Mouse (Mus musculus) right cerebral cortex, postnatal 36 days (tissue): ENCODE results near the gene Rgs6.
A peak's percentile ranks its signal among the peaks of the same experiment; 100 is the strongest.

Experiments used
- DNase-seq, 2 experiments: peaks; one replicate each; pipeline ENCODE4 v3.0.0; 2022; ENCODE audit warnings: low spot score in 2 of 2, mixed read lengths in 1 of 2

Gene Rgs6

DNA sequence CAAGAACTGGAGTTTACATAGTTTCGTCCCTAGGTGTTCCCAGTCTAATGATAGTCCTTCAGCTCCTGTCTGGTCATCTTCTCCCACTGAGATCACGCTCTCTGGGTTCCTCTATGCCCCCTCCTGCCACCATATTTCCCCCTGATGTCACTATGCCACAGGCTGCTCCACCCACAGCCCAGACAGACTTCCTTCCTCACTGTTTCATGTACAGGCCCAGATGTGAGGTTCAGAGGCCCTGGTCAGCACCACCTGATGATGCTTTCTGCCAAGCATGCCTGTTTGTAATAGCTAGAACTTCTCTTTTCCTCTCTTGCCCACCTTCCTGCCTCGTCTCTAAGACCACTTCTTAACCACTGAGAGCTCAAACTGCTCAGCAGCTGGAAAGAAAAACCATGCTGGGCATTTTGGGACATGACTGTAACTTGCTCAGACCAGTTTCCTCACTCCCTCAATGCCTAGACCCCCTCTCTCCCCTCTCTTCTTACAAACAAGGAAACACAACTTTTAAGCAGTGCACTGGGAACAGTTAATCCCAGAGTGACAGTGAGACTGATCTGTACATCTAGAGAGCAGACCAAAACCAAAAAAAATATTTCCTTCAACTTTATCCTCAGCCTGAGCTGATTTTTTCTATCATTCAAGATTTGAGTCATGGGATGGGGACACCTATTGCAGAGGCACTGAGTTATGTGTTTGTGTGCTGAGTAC, 446.9 kb downstream of the Rgs6 start:
- no peak for DNase-seq

DNA sequence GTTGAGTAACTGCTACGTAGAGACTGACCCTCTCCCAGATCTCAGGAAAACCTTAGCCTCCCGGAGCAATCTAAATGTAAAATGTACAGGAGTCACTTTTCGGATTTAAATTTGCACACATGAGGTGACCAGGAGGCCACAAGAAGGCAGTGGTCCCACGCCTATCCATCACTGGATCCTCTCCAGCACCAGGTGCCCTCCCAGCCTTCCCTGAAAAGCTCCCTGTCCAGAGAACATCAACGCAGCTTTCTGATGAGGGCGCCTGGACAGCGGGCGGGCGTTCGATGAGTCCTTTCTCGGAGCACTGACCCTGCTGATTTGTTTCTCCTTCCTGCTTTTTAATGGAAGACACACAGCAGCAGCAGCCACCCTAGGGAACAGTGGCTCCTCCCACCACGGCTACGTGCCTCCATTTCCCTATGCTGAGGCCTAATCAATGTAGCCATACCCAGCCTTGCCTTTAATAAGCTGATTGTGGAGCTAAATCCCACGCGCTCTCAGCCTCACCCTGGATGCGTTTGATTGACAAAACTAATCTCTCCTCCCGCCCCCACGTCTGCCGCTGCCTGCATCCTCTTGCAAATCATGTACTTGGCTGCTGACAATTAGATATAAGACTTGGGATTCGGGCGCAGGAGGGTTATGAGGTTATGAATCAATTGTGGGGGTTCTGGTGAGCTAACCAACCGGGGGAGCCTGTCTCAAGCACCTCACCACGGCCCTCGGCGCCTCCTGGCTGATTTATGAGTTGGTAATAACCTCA, 449.9 kb downstream of the Rgs6 start:
- peak; percentile 54 to 70 for DNase-seq

DNA sequence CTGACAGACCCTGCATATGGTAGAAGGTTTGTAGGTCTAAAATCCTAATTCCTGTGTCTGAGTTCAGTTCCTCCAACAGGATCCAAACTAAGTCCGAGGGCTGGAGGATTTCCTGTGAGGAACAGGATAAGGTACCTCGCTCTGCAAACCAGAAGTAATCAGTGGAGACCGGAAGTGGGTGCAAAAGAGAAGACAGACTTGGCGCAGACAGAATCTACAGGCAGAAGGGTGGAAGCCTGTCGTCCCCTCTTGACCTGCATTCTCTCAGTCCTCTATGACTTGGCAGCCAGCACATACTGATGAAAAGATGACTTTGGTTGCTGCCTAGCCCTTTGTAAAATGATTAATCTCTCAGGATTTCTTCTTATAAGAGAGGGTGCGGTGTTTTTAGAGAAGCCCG, 450.7 kb downstream of the Rgs6 start:
- no peak for DNase-seq

DNA sequence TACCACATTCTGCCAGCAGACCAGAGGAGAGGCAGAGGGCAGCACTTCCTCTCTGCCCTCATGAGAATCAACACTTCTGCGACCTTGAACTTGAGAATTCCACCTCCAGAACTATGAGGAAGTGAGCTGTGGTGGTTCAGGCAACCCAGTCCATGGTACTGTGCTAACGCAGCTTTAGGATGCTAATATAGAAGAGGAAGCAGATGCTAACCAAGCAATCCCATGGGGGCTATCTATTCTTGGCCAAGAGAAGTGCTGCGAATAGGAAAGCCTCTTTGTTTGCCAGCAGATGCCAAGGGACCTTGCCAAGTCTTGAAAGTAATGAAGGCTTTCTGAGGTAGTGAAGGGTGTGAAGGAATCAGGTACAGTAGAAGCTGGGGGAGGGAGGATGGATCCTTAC, 451.8 kb downstream of the Rgs6 start:
- no peak for DNase-seq

DNA sequence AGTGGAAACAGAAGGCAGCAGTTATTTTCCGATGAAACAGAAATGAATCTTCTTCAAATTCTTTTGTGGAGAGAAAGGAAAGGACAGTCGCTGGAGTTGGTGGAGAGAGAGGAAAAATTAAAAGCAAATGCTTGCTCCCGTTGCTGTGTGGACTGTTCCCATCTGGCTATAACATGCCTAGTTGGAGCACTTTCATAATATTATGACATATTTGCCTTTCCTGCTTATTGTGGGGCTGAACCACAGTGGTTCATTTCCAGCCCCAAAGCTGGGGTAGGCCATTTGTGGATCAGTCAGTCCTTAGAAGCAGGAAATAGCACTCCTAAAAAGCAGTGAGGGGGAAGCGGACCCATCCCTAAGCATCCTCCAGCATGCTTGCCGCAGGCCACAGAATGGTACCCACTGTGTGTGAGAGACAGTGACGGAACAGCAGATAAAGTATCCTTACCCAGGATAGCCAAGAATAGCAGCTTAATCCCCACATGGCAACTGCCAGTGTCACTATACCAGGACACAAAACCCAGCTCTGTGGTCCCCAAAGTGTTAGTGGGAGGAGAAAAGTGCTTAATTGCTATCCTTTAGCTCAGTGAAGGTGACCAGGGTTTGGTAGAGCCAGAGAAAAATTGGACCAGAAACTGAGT, 456.0 kb downstream of the Rgs6 start:
- no peak for DNase-seq

DNA sequence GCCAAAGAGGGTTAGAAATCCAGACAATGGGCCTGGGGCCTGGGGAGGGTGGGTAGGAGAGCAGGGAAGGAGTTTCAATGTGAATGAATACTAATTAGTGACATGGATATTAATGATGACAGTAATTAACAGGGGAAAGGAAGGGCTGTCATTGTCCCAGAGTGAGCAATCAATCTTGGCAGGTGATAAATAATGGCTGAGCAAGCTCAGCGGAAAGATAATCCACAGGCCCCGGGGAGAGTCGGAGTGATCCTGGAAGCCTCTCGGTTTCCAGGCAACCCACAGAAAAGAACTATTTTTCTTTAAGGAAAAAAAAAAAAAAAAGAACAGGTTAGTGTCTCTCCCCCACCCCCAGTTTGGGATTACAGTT, 456.5 kb downstream of the Rgs6 start:
- DNase-seq = no peak

DNA sequence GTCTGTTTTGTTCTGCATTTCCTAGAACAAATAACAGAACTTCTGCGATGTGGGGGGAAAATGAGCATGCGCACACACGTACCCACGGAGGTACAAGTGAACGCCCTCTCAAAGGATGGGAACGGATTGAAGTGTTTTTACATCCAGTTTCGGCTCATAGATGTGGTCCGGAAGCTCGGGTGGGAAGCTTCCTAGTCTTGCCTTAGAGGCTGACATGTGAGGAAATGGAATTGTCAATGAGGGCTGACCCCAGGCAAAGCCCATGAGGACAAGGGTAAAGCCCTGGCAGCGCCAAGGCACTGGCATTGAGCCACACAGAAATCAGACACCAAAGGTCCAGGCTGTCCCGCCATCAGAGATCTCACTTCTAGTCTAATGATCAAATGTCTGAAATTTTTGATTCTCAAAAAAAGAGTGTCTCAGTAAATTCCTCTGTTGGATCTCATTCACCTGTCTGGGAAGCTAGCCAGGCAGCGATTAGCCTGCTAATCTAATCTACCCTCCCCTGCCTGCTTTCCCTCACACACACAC, 457.0 kb downstream of the Rgs6 start:
- peak in 1 of 2 experiments; percentile 30 for DNase-seq

DNA sequence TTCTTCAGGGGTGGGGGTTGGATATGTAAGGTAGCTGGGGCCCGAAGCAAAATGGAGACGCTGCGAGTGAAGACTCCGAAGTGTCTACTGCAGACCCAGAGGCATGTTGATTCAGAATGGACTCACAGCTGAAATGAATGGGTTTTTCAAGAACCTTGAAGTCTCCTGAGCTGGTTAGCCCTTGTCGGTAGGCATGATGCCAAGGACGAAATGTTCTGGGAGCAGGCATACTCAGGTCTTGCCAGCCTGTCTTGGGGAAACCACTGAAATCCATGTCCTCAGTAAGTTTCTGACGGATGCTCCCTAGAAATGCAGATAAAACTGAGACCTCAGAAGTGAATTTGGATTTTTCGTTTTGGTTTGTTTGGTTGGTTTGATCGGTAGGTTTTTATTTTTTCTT, 458.6 kb downstream of the Rgs6 start:
- DNase-seq = no peak

DNA sequence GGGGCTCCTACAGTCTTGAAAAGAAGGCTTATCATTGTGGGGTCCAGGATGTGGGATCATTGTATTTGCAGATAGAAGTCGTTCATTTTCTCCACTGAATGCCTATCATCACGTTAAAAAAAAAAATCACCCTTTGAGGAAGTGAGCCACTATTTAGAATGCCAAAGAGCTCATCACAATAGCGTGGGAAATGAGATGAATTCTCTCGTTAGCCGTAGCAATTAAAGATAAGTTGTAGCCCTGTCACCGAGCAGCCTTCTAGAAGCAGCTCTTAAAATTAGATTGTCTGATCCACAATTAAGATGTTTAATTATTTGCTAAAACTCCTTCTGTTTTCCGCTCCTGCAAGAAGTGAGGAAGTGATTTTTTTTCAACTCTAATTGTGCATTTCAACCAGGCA, 459.6 kb downstream of the Rgs6 start:
- no peak for DNase-seq

DNA sequence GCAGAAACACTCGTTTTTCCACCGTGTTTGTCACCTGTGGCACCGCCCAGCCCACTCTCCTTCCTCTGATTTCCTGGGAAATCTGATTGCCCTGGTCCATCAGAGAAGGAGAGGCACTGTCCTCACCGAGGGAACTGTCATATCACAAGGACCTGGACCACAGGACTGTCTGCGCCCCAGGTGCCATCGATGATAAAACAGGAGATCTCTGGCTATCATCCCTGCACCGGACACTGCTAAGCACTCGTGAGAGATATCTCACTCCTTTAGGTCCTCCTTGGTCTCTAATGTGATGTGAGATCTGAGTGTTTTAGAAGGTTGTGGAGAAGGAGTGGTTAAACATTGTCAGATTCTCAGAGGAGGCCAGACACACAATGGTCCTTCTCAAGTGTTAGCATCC, 462.4 kb downstream of the Rgs6 start:
- DNase-seq = no peak

DNA sequence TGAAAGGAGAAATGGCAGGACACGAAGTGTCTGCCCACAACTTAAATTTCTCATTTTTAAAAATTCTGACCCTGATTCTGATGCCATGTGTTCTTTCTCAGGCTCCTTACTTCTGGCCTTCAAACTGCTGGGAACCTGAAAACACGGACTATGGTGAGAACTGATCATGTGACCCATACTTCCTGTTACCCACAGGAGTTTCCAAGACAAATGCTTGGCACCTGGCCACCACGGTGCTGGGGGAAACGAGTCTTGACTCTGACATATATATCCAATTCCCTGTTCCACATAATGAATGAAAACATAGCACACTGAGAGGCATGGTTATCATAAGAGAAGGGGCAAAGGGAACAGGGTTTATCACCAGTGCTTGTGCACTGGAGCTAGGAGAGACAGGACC, 464.3 kb downstream of the Rgs6 start:
- no peak for DNase-seq

DNA sequence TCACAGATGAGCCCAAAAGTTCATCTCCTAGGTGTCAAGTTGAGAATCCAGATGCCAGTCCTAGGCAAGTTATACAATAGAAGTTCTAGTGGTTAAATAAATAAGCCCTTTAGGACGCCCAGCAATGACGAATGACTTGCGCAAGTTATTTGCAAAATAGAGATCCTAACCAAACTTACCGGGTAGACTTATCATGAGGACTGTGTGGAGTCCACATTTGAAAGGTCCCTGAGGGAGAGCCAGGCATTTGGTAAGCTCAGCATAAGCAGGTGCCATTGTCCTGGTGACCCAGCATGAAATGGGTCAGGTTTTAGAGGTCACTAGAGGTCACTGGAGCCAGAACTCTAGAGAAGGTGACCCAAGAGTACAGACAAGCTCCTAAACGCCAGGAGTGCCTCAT, 467.6 kb downstream of the Rgs6 start:
- DNase-seq = no peak

DNA sequence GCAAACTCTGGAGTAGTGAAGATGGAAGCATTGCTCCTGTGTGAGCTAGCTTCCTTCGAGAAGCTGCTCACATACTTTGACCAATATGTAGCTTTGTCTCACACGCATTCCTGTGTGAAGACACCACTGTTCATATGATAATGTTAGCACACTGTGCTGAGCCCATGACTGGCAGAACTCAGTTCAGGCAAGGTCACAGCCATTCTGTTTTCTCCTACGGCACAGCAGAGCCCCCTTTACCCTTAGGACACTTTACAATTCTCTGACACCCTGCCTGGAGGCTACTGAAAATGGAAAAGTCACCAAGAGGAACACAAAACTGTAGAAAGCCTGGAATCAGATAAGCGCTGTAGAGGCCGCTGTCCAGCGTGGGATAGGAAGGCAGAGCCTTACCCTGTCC, 478.3 kb downstream of the Rgs6 start:
- no peak for DNase-seq

DNA sequence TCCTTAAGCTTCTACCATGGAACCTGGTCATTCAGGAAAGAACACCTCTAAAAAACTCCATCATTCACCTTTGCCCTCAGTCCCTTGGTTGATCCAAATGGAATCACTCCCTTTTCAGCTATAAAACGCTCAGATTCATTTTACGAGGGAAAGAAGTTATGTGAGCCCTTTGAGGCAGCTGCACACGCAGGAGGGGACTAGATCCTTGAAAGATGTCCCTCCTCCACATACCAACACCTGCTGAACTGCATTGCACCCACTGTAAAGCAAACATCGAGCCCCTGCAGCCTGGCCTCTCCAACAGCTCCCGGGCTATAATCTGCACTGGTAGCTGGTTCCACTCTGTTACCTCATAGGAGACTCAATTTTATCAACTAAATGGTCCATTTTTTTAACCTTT, 482.8 kb downstream of the Rgs6 start:
- DNase-seq = no peak

DNA sequence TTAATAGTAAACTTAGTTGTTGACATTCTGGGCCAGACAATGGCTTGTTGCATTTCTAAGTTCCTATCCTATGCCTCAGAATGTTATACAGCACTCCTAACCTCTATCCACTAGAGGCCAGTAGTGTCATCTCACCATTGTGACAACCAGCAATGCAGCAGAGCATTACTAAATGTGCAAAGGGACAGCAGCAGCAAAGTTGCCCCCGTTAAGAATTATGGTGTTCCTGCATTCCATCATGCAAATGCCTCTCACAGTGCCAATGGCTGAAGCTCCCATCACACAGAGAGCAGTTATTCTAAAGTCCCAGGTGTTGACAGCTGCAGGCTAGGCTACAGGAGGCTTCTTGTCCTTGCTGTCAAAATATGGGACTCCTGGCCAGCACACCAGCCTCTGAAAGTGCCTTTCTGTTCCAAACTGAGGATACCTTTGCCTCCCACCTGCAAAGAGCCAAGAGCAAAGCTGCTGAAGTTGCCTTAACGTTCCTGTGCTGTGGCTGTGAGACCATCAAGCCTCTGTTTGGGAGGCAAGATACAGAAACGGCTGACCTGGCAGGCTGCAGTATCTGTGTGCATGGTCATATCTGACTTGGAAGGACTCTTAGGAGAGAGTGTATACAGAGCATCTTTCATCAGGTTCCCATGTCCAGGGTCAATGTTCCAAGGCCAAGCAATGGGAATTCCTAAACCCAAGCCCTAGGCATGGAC, 484.2 kb downstream of the Rgs6 start:
- DNase-seq = no peak

DNA sequence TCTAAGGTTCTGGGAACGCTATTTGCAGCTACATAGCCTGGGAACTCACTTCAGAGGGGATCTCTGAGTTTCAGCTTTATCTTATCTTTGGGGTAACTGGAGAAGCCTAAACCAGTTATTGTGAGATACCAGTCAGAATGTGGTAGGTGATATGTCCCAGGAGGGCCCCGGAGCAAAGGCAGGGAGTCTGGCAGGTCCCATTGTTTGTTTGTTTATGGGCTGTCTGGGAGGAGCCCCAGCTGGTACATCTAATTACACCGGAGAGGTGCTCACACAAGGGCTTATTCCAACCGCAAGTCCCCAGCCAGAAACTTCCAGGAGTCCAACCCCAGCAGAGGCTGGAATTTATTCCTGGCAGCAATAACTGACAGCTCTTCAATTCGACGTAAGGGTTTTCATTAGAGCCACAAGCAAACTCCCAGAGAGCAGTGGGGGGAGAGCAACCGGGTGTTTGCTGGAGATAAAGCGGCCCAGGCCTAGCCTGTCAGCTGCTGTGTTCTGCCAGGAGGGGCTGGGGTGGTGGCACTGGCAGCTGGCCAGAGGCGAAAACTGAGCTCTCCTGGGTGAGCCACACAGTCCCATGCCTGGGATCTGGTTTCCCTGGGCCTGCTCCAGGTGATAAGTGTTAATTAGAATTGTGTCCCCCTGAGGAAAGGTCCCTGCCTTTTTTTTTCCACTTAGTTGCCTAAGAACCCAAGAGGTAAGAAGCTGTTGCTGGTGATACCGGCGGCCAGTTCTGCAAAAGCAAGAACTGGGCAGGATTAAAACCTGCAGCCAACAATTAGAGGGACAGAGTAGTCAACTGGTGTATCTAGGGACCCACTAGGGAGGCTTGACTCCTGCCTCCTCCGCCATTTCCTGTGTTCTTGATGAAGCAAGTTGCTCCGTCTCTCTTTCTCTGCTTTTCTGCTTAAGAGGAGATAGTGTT, 485.1 kb downstream of the Rgs6 start:
- DNase-seq = no peak

DNA sequence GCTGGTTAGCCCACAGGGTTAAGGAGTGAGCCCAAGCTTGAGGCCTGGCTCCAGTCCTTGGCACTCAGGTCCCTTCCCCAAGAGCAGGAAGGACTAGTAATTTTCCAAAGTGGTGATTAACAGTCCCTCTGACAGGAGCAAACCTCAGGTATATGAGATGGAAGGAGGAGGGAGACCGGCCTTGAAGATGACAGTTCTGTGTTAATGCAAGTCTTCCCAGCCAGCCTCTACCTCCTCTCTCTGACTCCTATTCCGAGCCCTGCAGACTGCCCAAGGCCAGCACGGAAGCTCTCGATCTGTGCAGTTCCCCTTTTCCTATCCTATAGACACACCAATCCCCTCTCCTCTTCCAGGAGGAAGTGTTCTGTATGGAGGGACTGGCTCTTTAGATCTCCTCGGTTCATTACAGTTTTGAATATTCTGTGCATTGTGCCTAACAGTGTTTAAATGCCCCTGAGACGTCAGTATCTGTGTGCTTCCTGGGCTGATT, 485.8 kb downstream of the Rgs6 start:
- DNase-seq = no peak

DNA sequence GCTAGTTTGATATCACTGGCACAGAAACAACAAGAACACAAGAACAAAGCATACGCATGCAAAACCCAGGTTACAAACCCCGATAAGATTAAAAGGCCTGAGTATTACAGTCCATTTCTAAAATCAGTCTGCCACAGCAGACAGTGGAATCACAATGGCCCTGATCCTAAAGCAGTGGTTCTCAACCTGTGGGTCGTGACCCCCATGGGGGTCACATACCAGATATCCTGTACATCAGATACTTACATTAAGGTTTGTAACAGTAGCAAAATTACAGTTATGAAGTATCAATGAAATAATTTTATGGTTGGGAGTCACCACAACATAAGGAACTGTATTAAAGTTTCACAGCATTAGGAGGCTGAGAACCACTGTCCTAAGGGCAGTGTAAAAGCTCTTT, 488.1 kb downstream of the Rgs6 start:
- DNase-seq = no peak

DNA sequence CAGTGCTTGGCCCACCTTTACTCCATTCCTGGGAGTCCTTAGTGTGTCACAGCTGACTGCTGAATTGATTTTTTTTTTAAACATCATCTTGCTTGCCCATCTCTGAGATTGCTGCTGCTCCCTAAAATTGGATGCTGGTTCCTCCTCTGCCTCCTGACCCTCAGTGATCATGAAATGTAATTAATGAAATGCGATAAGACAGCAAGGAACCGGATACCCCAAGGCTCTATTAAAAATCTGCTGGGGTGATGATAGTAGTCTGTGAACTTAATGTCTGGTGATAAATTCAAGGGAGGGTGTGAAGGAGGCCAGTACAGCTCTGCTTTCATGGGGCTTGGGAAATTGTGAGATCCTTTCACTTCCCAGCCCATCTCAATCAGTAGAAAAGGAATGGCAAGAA, 489.4 kb downstream of the Rgs6 start:
- no peak for DNase-seq

DNA sequence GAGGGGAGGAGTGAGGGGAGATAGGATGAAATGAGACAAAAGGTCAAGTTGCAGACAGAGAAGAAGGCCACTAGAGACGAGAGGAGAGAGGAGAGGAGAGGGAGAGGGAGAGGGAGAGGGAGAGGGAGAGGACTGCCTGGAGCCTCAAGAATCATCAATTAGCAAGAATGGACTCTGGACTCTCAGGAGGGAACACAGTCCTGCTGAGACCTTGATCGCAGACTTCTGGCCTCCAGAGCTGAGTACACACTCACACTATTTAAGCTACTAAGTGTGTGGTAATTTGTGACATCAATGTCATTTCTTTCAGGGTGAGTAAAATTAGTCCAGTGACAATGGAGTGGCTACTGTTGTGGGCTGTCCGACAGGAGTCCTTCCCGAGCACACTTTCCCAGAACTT, 495.3 kb downstream of the Rgs6 start:
- no peak for DNase-seq

DNA sequence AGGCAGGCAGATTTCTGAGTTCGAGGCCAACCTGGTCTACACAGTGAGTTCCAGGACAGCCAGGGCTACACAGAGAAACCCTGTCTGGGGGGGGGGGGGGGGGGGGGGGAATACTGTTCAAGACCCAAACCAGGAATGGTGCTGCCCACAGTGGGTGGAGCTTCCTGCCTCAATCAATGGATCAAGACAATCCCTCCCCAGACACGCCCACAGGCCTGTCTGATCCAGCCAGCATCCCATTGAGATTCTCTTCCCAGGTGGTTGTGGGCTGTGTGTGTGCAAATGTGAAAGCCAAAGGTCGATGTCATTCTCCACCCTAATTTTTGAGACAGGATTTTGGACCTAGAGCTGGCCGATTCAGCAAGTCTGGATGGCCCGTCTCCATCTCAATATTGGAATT, 496.5 kb downstream of the Rgs6 start:
- no peak for DNase-seq
